8 mouse cellular contexts compared by ENCODE assay signal in genomic region chr2:164878509-164879227, GRCm38 (mm10). TPM values are rescaled to one million over a fixed set of nuclear protein-coding genes. Genes with fewer than 3 reads are reported as not detected.
DNase-seq lines count a peak whose midpoint lies in the region; ATAC-seq and TF ChIP-seq lines count a peak whose summit lies in the region.

No protein-coding gene starts in this region.

- no peaks in the 10 kb centered on the region for H3K27me3 ChIP-seq in ES-Bruce4 (ENCODE audit: control insufficient read depth, insufficient read depth, low read length, poor library complexity, severe bottlenecking)
- H3K27me3 ChIP-seq in heart, embryonic 11.5 days (ENCODE audit: control insufficient read depth, insufficient read depth, low read length): no peaks in the 10 kb centered on the region
- H3K27me3 ChIP-seq in kidney, embryonic 15.5 days: no peaks in the 10 kb centered on the region

- no peak for TF ChIP-seq EP300 in ES-Bruce4 (IDR thresholded peaks at IDR 0.05; ENCODE audit: insufficient read depth, low read depth, low read length)

- H3K27ac ChIP-seq in ES-Bruce4 (ENCODE audit: insufficient read depth, low read length): peak overlapping the region; percentile 55
- peak overlapping the region; percentile 100 for H3K27ac ChIP-seq in heart, embryonic 11.5 days (ENCODE audit: low read depth, low read length)
- H3K27ac ChIP-seq in kidney, embryonic 15.5 days: peak overlapping the region; percentile 100

- peak overlapping the region; percentile 70 for H3K4me3 ChIP-seq in ES-Bruce4 (ENCODE audit: low read depth, low read length)
- peak overlapping the region; percentile 96 for H3K4me3 ChIP-seq in heart, embryonic 11.5 days (ENCODE audit: low read depth, low read length)
- H3K4me3 ChIP-seq in kidney, embryonic 15.5 days (replicated peaks): peak overlapping the region; percentile 93

- ATAC-seq in heart, embryonic 11.5 days (replicated peaks; ENCODE audit: insufficient number of reproducible peaks, low FRiP score, low TSS enrichment): peak; percentile 43; the same call in 1 of the 2 replicates
- ATAC-seq in kidney, embryonic 15.5 days (replicated peaks; ENCODE audit: low FRiP score): peak; percentile 30

- 1% methylated on average over 28 of the region's 28 CpGs for WGBS in heart, embryonic 11.5 days (ENCODE audit: insufficient replicate concordance)
- under 1% methylated on average over 28 of the region's 28 CpGs for WGBS in kidney, embryonic 15.5 days

- peak overlapping the region; percentile 96 for H3K9ac ChIP-seq in ES-Bruce4 (ENCODE audit: low read depth, poor library complexity, severe bottlenecking)
- peak overlapping the region; percentile 100 for H3K9ac ChIP-seq in heart, embryonic 11.5 days (ENCODE audit: low read depth, low read length)
- peak overlapping the region; percentile 100 for H3K9ac ChIP-seq in kidney, embryonic 15.5 days

- H3K36me3 ChIP-seq in ES-Bruce4 (ENCODE audit: control insufficient read depth, insufficient read depth, low read length, poor library complexity, severe bottlenecking): no peaks in the 10 kb centered on the region
- H3K36me3 ChIP-seq in heart, embryonic 11.5 days (ENCODE audit: control insufficient read depth, insufficient read depth, low read length): no peaks in the 10 kb centered on the region
- peaks cover 13% of the 10 kb centered on the region for H3K36me3 ChIP-seq in kidney, embryonic 15.5 days

- peak; percentile 70 for DNase-seq in adrenal gland, adult 2 months
- peak; percentile 60 for DNase-seq in embryo, embryonic 9.5 days (ENCODE audit: extremely low spot score)
- peak; percentile 79 for DNase-seq in lung, postnatal 25 days (ENCODE audit: low spot score)
- DNase-seq in retina, embryonic 14.5 days (ENCODE audit: low spot score): peak; percentile 61
- no peak for DNase-seq in right cerebral cortex, postnatal 25 days

- TF ChIP-seq POLR2A in ES-Bruce4 (IDR thresholded peaks at IDR 0.05; ENCODE audit: insufficient read depth, low read length): peak; percentile 41

- H3K4me2 ChIP-seq in heart, embryonic 11.5 days: peak overlapping the region; percentile 97
- peak overlapping the region; percentile 80 for H3K4me2 ChIP-seq in kidney, embryonic 15.5 days

- peak; percentile 1 for TF ChIP-seq CTCF in ES-Bruce4 (IDR thresholded peaks at IDR 0.05; ENCODE audit: low read depth, low read length)

- H3K4me1 ChIP-seq in ES-Bruce4 (ENCODE audit: control insufficient read depth, insufficient read depth, low read length): peaks cover 2% of the 10 kb centered on the region
- peaks cover 13% of the 10 kb centered on the region for H3K4me1 ChIP-seq in heart, embryonic 11.5 days (ENCODE audit: control insufficient read depth, insufficient read depth, low read length)
- peaks cover 50% of the 10 kb centered on the region for H3K4me1 ChIP-seq in kidney, embryonic 15.5 days

- H3K9me3 ChIP-seq in ES-Bruce4 (replicated peaks; ENCODE audit: control insufficient read depth, insufficient read depth, low read length, poor library complexity, severe bottlenecking): no peaks in the 10 kb centered on the region
- H3K9me3 ChIP-seq in heart, embryonic 11.5 days (replicated peaks; ENCODE audit: control insufficient read depth, low read length): no peaks in the 10 kb centered on the region
- no peaks in the 10 kb centered on the region for H3K9me3 ChIP-seq in kidney, embryonic 15.5 days (replicated peaks)

RNA-seq across cellular contexts. Expression of gene Pcif1, which starts 0.4 kb away (rescaled TPM):
- polyA plus RNA-seq in ES-Bruce4 (2011; ENCODE audit: insufficient read depth, insufficient read length, low read depth, missing spikeins): 30.2 and 30.9 TPM in 2 replicates
- 10 to 100 TPM; 45.1 to 51.6 TPM for total RNA-seq in adrenal gland, adult 2 months (2021)
- 66.3 and 67.2 TPM in 2 replicates for polyA plus RNA-seq in adrenal gland, adult 2 months (2012; rRNA removed)
- polyA plus RNA-seq in heart, embryonic 11.5 days (2014; fragmentation: Nextera tagmentation; extraction: Ambion mirVana): 50.1 and 54.8 TPM in 2 replicates
- polyA plus RNA-seq in kidney, embryonic 15.5 days (2015; fragmentation: Nextera tagmentation; extraction: Ambion mirVana): 73.1 and 81.1 TPM in 2 replicates

RNA-seq across cellular contexts. Expression of gene Pltp, which starts 21.2 kb away (rescaled TPM):
- polyA plus RNA-seq in ES-Bruce4 (2011; ENCODE audit: insufficient read depth, insufficient read length, low read depth, missing spikeins): 52.4 and 55.9 TPM in 2 replicates
- total RNA-seq in adrenal gland, adult 2 months (2021): 10 to 100 TPM; 21.1 to 36.6 TPM
- polyA plus RNA-seq in adrenal gland, adult 2 months (2012; rRNA removed): 63.9 and 72.0 TPM in 2 replicates
- polyA plus RNA-seq in heart, embryonic 11.5 days (2014; fragmentation: Nextera tagmentation; extraction: Ambion mirVana): 10.4 and 10.8 TPM in 2 replicates
- polyA plus RNA-seq in kidney, embryonic 15.5 days (2015; fragmentation: Nextera tagmentation; extraction: Ambion mirVana): 35.6 and 38.7 TPM in 2 replicates

RNA-seq across cellular contexts. Expression of gene Zfp335, which starts 32.9 kb away (rescaled TPM):
- polyA plus RNA-seq in ES-Bruce4 (2011; ENCODE audit: insufficient read depth, insufficient read length, low read depth, missing spikeins): 9.1 and 10.6 TPM in 2 replicates
- 10 to 100 TPM; 16.7 to 21.9 TPM for total RNA-seq in adrenal gland, adult 2 months (2021)
- polyA plus RNA-seq in adrenal gland, adult 2 months (2012; rRNA removed): 37.4 TPM in 2 replicates
- 8.8 and 8.9 TPM in 2 replicates for polyA plus RNA-seq in heart, embryonic 11.5 days (2014; fragmentation: Nextera tagmentation; extraction: Ambion mirVana)
- polyA plus RNA-seq in kidney, embryonic 15.5 days (2015; fragmentation: Nextera tagmentation; extraction: Ambion mirVana): 12.1 and 14.4 TPM in 2 replicates

RNA-seq across cellular contexts. Expression of gene Neurl2, which starts 45.4 kb away (rescaled TPM):
- polyA plus RNA-seq in ES-Bruce4 (2011; ENCODE audit: insufficient read depth, insufficient read length, low read depth, missing spikeins): 2.2 and 2.8 TPM in 2 replicates
- 1 to 10 TPM; 1.4 to 2.7 TPM for total RNA-seq in adrenal gland, adult 2 months (2021)
- 5.6 and 6.7 TPM in 2 replicates for polyA plus RNA-seq in adrenal gland, adult 2 months (2012; rRNA removed)
- polyA plus RNA-seq in heart, embryonic 11.5 days (2014; fragmentation: Nextera tagmentation; extraction: Ambion mirVana): 41.9 and 43.2 TPM in 2 replicates
- 7.0 and 8.9 TPM in 2 replicates for polyA plus RNA-seq in kidney, embryonic 15.5 days (2015; fragmentation: Nextera tagmentation; extraction: Ambion mirVana)

RNA-seq across cellular contexts. Expression of gene Ctsa, which starts 46.0 kb away (rescaled TPM):
- polyA plus RNA-seq in ES-Bruce4 (2011; ENCODE audit: insufficient read depth, insufficient read length, low read depth, missing spikeins): 75.3 and 83.4 TPM in 2 replicates
- total RNA-seq in adrenal gland, adult 2 months (2021): 100 to 1,000 TPM; 114 to 124 TPM
- 304 and 353 TPM in 2 replicates for polyA plus RNA-seq in adrenal gland, adult 2 months (2012; rRNA removed)
- polyA plus RNA-seq in heart, embryonic 11.5 days (2014; fragmentation: Nextera tagmentation; extraction: Ambion mirVana): 143 and 149 TPM in 2 replicates
- 160 and 170 TPM in 2 replicates for polyA plus RNA-seq in kidney, embryonic 15.5 days (2015; fragmentation: Nextera tagmentation; extraction: Ambion mirVana)
